Comparison of ENCODE assay signal across 9 mouse cellular contexts in the genomic region with DNA sequence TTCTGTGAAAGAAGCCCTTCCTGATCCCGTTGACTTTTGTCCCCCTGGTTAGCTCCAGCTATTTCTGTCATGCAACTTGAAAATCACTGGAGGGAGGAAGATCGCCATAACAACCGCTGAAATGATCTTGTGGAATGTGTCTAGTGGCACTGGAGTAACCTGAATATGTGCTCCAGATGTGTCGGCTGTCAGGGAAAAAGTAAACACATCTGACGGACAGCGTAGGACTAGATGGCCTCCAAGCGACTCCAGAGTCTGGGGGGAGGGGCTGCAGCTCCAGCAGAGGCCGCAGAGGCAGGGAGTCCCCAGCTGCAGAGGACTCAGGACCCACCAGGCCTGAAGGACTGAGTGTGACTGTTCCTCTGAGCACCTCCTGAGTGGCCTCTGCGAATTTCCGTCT. TPM values are rescaled to one million over a fixed set of nuclear protein-coding genes. Genes with fewer than 3 reads are reported as not detected.
DNase-seq lines count a peak whose midpoint lies in the region; ATAC-seq and TF ChIP-seq lines count a peak whose summit lies in the region.
"Had no signal": no experiment of that assay in that cellular context is flagged by ENCODE, and none has a peak within 500 bp of the region (broad histone marks: within the 10 kb centered on the region; RNA-seq: fewer than 3 reads in every experiment).

No protein-coding gene starts in this region.

- DNase-seq in R1 (ENCODE audit: low read depth, low spot score), result peak; percentile 30
- peak; percentile 34 for DNase-seq in hindbrain, postnatal 0 days (ENCODE audit: low spot score)
- DNase-seq in liver, embryonic 11.5 days (ENCODE audit: low spot score), result peak; percentile 44
- no peak for DNase-seq in spleen, postnatal 14 days (ENCODE audit: low spot score in 2 of 2)
- DNase-seq in cerebellum, adult 8-10 months, result no peak
- no peak for DNase-seq in left cerebral cortex, adult 8-10 months (ENCODE audit: low spot score in 2 of 2)

- no peaks in the 10 kb centered on the region for H3K36me3 ChIP-seq in embryonic facial prominence, embryonic 12.5 days
- no peaks in the 10 kb centered on the region for H3K36me3 ChIP-seq in hindbrain, postnatal 0 days (ENCODE audit: insufficient read depth, low read length)
- no peaks in the 10 kb centered on the region for H3K36me3 ChIP-seq in liver, embryonic 11.5 days (ENCODE audit: control insufficient read depth, insufficient read depth, low read length)
- H3K36me3 ChIP-seq in neural tube, embryonic 15.5 days, result no peaks in the 10 kb centered on the region

- ATAC-seq in embryonic facial prominence, embryonic 12.5 days (ENCODE audit: insufficient number of reproducible peaks, insufficient read depth, low FRiP score, low TSS enrichment), result peak; percentile 84
- peak; percentile 38 for ATAC-seq in hindbrain, postnatal 0 days
- peak; percentile 53; the same call in 1 of the 2 replicates for ATAC-seq in liver, embryonic 11.5 days (replicated peaks; ENCODE audit: low FRiP score)
- ATAC-seq in neural tube, embryonic 15.5 days (ENCODE audit: low FRiP score), result no peak

- no peaks in the 10 kb centered on the region for H3K27me3 ChIP-seq in embryonic facial prominence, embryonic 12.5 days
- H3K27me3 ChIP-seq in hindbrain, postnatal 0 days (ENCODE audit: insufficient read depth, low read length), result no peaks in the 10 kb centered on the region
- no peaks in the 10 kb centered on the region for H3K27me3 ChIP-seq in liver, embryonic 11.5 days (replicated peaks; ENCODE audit: control insufficient read depth, insufficient read depth, low read length)
- no peaks in the 10 kb centered on the region for H3K27me3 ChIP-seq in neural tube, embryonic 15.5 days (replicated peaks)

- no peak for TF ChIP-seq CTCF in hindbrain, postnatal 0 days (IDR thresholded peaks at IDR 0.05; ENCODE audit: low read depth)

- H3K27ac ChIP-seq in embryonic facial prominence, embryonic 12.5 days, result peak overlapping the region; percentile 91
- H3K27ac ChIP-seq in hindbrain, postnatal 0 days, result no peak overlapping the region
- peak overlapping the region; percentile 7; the same call in 1 of the 2 replicates for H3K27ac ChIP-seq in liver, embryonic 11.5 days (ENCODE audit: low read depth, low read length)
- no peak overlapping the region; the same call in 1 of the 2 replicates for H3K27ac ChIP-seq in neural tube, embryonic 15.5 days (replicated peaks)

- peaks cover 60% of the 10 kb centered on the region for H3K4me1 ChIP-seq in embryonic facial prominence, embryonic 12.5 days
- no peaks in the 10 kb centered on the region for H3K4me1 ChIP-seq in hindbrain, postnatal 0 days (ENCODE audit: insufficient read depth, low read length)
- no peaks in the 10 kb centered on the region; the same call in 1 of the 2 replicates for H3K4me1 ChIP-seq in liver, embryonic 11.5 days (replicated peaks; ENCODE audit: control insufficient read depth, insufficient read depth, low read length)
- peaks cover 9% of the 10 kb centered on the region for H3K4me1 ChIP-seq in neural tube, embryonic 15.5 days

- no peak overlapping the region; the same call in 1 of the 2 replicates for H3K9ac ChIP-seq in embryonic facial prominence, embryonic 12.5 days
- H3K9ac ChIP-seq in hindbrain, postnatal 0 days (replicated peaks; ENCODE audit: low read length), result no peak overlapping the region
- H3K9ac ChIP-seq in liver, embryonic 11.5 days (ENCODE audit: low read depth, low read length), result no peak overlapping the region
- no peak overlapping the region for H3K9ac ChIP-seq in neural tube, embryonic 15.5 days (replicated peaks)

- H3K4me3 ChIP-seq in embryonic facial prominence, embryonic 12.5 days, result peak overlapping the region; percentile 16; the same call in 1 of the 2 replicates
- no peak overlapping the region for H3K4me3 ChIP-seq in hindbrain, postnatal 0 days (ENCODE audit: low read length)
- no peak overlapping the region for H3K4me3 ChIP-seq in liver, embryonic 11.5 days (ENCODE audit: low read depth, low read length)
- H3K4me3 ChIP-seq in neural tube, embryonic 15.5 days (replicated peaks), result no peak overlapping the region

- under 1% methylated on average over 10 of the region's 10 CpGs for WGBS in embryonic facial prominence, embryonic 12.5 days
- 4% methylated on average over 10 of the region's 10 CpGs for WGBS in hindbrain, postnatal 0 days
- WGBS in liver, embryonic 11.5 days, result 11% methylated on average over 10 of the region's 10 CpGs
- WGBS in neural tube, embryonic 15.5 days, result 4% methylated on average over 10 of the region's 10 CpGs

- no peaks in the 10 kb centered on the region for H3K9me3 ChIP-seq in embryonic facial prominence, embryonic 12.5 days
- H3K9me3 ChIP-seq in hindbrain, postnatal 0 days (ENCODE audit: low read length), result no peaks in the 10 kb centered on the region
- no peaks in the 10 kb centered on the region for H3K9me3 ChIP-seq in liver, embryonic 11.5 days (ENCODE audit: control insufficient read depth, low read length)
- H3K9me3 ChIP-seq in neural tube, embryonic 15.5 days (replicated peaks), result no peaks in the 10 kb centered on the region

- peak overlapping the region; percentile 46 for H3K4me2 ChIP-seq in embryonic facial prominence, embryonic 12.5 days (replicated peaks)
- H3K4me2 ChIP-seq in hindbrain, postnatal 0 days (ENCODE audit: low read depth, low read length), result peak overlapping the region; percentile 33
- H3K4me2 ChIP-seq in liver, embryonic 11.5 days, result peak overlapping the region; percentile 46
- H3K4me2 ChIP-seq in neural tube, embryonic 15.5 days, result peak overlapping the region; percentile 36

RNA-seq across cellular contexts. Expression of a gene that starts 37.4 kb away (rescaled TPM):
- 41.6 and 44.5 TPM in 2 replicates for polyA plus RNA-seq in embryonic facial prominence, embryonic 12.5 days (2016; fragmentation: Nextera tagmentation; extraction: Ambion mirVana)
- total RNA-seq in hindbrain, postnatal 0 days (2014; rRNA removed), result 15.5 and 19.4 TPM in 2 replicates
- polyA plus RNA-seq in hindbrain, postnatal 0 days (2015; fragmentation: Nextera tagmentation; extraction: Ambion mirVana), result 6.3 and 6.4 TPM in 2 replicates
- polyA plus RNA-seq in liver, embryonic 11.5 days (2014; fragmentation: Nextera tagmentation; extraction: Ambion mirVana), result 4.1 and 7.0 TPM in 2 replicates
- polyA plus RNA-seq in neural tube, embryonic 15.5 days (2015; fragmentation: Nextera tagmentation; extraction: Ambion mirVana), result 14.2 and 16.2 TPM in 2 replicates
- 1 to 10 TPM; 2.9 to 4.7 (median 3.6) TPM for total RNA-seq in left cerebral cortex, adult 8-10 months (2022)
- total RNA-seq: neutrophil, adult 5-6 weeks had no signal

Comparison
In these comparisons a context has a peak if more than half of its experiments do, and no peak if none do; other contexts are left out.
1. DNase-seq: peak in R1 (single experiment), hindbrain, postnatal 0 days (single experiment) and liver, embryonic 11.5 days (single experiment); none in spleen, postnatal 14 days (0 of 2), cerebellum, adult 8-10 months (single experiment) and left cerebral cortex, adult 8-10 months (0 of 2).
2. H3K27ac ChIP-seq: peak in embryonic facial prominence, embryonic 12.5 days (single experiment) and liver, embryonic 11.5 days (single experiment); none in hindbrain, postnatal 0 days (single experiment) and neural tube, embryonic 15.5 days (single experiment).
3. Peak in every context shown above with its lines, with median percentiles within 50 percentile points of each other: H3K4me2 ChIP-seq.